Mouse (Mus musculus) limb, embryonic 14.5 days (tissue): ENCODE data around the gene Alk. TPM values are rescaled to one million over a fixed set of nuclear protein-coding genes. Genes with fewer than 3 reads are reported as not detected.
A peak's percentile ranks its signal among the peaks of the same experiment; 100 is the strongest.

Experiments
- ATAC-seq: fragments of 200-750 bp; cut with Nextera tagmentation; 2 replicates; pipeline ENCODE4 v1.8.0; 2017; ENCODE audit warnings: low read depth, moderate number of reproducible peaks, moderate TSS enrichment; ENCODE audit not compliant: low FRiP score
- DNase-seq: peaks from one replicate; pipeline ENCODE4 v3.0.0-alpha.2; 2015; ENCODE audit warnings: low spot score
- H3K27ac ChIP-seq: fragments of 300-500 bp; sonication (generic); replicated peaks from 2 replicates; pipeline ENCODE4 v1.5.1; 2014; ENCODE audit warnings: low read depth, mild to moderate bottlenecking, low read length, moderate library complexity, mixed read lengths
- H3K27me3 ChIP-seq: fragments of 300-500 bp; sonication (generic); 2 replicates; pipeline ENCODE4 v1.6.1; 2014; ENCODE audit warnings: low read length, mixed read lengths; ENCODE audit not compliant: control insufficient read depth, insufficient read depth
- H3K36me3 ChIP-seq: fragments of 300-500 bp; sonication (generic); 2 replicates; pipeline ENCODE4 v1.6.1; 2014; ENCODE audit warnings: mild to moderate bottlenecking, low read length, moderate library complexity, mixed read lengths; ENCODE audit not compliant: control insufficient read depth, insufficient read depth
- H3K4me1 ChIP-seq: fragments of 300-500 bp; sonication (generic); 2 replicates; pipeline ENCODE4 v1.6.1; 2014; ENCODE audit warnings: antibody characterized with exemption, low read length, mixed read lengths; ENCODE audit not compliant: control insufficient read depth, insufficient read depth
- H3K4me2 ChIP-seq: fragments of 300-500 bp; sonication (generic); replicated peaks from 2 replicates; pipeline ENCODE4 v1.6.1; 2014; ENCODE audit warnings: low read depth, mild to moderate bottlenecking, low read length, moderate library complexity; ENCODE audit not compliant: severe bottlenecking
- H3K4me3 ChIP-seq: fragments of 300-500 bp; sonication (generic); replicated peaks from 2 replicates; pipeline ENCODE4 v1.5.1; 2014; ENCODE audit warnings: low read length
- H3K9ac ChIP-seq: fragments of 300-500 bp; sonication (generic); 2 replicates; pipeline ENCODE4 v1.6.1; 2014; ENCODE audit warnings: mild to moderate bottlenecking, low read depth, low read length, moderate library complexity; ENCODE audit not compliant: severe bottlenecking
- H3K9me3 ChIP-seq: fragments of 300-500 bp; sonication (generic); 2 replicates; pipeline ENCODE4 v1.6.1; 2016; ENCODE audit warnings: low read length; ENCODE audit not compliant: control insufficient read depth
- POLR2A ChIP-seq: fragments of 200-500 bp; IDR thresholded peaks from 2 replicates; pipeline ENCODE4 v1.8.0; 2012; ENCODE audit warnings: inconsistent platforms, mild to moderate bottlenecking, moderate library complexity, borderline replicate concordance; ENCODE audit not compliant: insufficient read depth, insufficient read length; ENCODE audit errors: extremely low read depth
- WGBS: fragments of 180-500 bp; shearing (Covaris S2); extraction: QIAGEN DNeasy Blood & Tissue Kit; methylation state at CpG from one replicate; pipeline ENCODE4 v1.1.7; 2014; 5-methylcytosine and 5-hydroxymethylcytosine counted together
- polyA plus RNA-seq, 2 experiments: library from polyadenylated mRNA; depleted of rRNA in 1 of 2; stranded (reverse) in 1 of 2; unstranded in 1 of 2; fragments of >200 nt; fragmentation: Nextera tagmentation in 1 of 2; extraction: Ambion mirVana in 1 of 2; gene quantifications; 2 replicates each; pipeline versions ENCODE4 v1.2.1 to v1.2.3; 2012 to 2014

Alk gene
- polyA plus RNA-seq, 2 experiments, result 0.43 to 0.45 TPM

DNA sequence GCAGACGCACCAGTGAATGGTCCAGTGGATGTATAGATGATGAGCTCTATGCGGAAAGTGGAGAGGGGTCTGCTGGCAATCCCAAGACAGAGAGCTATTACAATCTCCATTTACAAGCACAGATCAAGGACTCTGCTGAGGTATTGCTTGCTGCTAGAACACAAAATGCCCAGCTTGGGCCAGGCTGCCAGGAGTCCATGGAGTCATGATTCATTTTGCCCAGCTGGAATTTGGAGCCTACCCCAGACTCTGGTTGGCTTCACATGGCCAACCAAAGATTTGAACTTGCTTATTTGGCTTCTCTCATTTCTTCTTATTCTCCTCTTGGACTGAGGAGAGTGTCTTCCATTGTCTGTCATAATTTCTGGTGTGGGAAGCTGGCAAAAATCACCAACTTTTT is 558.8 kb downstream of the Alk start:
- no peak for TF ChIP-seq POLR2A
- H3K4me2 ChIP-seq, result no peak overlapping the region
- no peaks in the 10 kb centered on the region for H3K9me3 ChIP-seq
- 96% methylated on average over 2 of the region's 2 CpGs for WGBS
- no peak for DNase-seq
- H3K4me3 ChIP-seq, result no peak overlapping the region
- H3K4me1 ChIP-seq, result no peaks in the 10 kb centered on the region; the same call in 1 of the 2 replicates
- H3K9ac ChIP-seq, result no peak overlapping the region
- H3K36me3 ChIP-seq, result no peaks in the 10 kb centered on the region
- no peak overlapping the region for H3K27ac ChIP-seq
- no peaks in the 10 kb centered on the region for H3K27me3 ChIP-seq
- no peak for ATAC-seq

DNA sequence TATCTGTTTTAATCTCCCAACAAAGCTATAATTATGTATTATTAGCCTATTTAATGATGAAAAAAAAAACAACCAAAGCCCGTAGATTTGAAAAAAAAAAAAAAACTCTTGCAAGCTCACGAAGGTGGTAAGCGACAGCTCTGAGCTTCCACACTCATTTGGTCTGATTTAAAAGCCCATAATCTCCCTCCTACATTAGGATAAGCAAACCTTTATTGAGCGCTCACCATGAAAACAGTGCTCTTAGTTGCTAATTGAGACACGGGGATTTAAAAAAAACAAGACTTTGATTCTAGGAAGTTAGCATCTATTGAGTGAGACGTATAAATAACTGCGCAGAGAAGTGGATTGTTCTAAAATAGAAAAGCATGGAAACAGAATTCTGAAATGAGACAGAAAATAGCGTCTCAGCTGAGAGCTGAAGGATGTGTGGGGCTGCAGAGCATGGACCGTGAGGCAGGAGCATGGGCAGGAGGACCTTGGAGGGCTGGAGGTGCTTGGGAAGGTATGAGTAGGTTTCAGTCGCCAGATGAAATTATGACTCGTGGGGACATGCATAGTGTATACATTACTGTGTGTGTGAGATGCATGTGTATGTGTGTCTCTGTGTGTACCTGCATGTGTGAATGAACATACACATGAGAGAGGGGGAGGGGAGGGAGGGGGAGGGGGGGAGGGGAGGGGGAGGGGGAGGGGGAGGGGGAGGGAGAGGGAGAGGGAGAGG is 560.6 kb downstream of the Alk start:
- Histone ChIP-seq H3K27me3 (no peaks in the 10 kb centered on the region), H3K9me3 (no peaks in the 10 kb centered on the region), H3K36me3 (no peaks in the 10 kb centered on the region), H3K27ac (no peak overlapping the region), H3K9ac (no peak overlapping the region), H3K4me1 (no peaks in the 10 kb centered on the region; the same call in 1 of the 2 replicates), H3K4me2 (no peak overlapping the region), H3K4me3 (no peak overlapping the region)
- TF ChIP-seq POLR2A, result no peak
- WGBS, result 60% methylated on average over 11 of the region's 11 CpGs
- DNase-seq, result no peak
- ATAC-seq, result no peak

DNA sequence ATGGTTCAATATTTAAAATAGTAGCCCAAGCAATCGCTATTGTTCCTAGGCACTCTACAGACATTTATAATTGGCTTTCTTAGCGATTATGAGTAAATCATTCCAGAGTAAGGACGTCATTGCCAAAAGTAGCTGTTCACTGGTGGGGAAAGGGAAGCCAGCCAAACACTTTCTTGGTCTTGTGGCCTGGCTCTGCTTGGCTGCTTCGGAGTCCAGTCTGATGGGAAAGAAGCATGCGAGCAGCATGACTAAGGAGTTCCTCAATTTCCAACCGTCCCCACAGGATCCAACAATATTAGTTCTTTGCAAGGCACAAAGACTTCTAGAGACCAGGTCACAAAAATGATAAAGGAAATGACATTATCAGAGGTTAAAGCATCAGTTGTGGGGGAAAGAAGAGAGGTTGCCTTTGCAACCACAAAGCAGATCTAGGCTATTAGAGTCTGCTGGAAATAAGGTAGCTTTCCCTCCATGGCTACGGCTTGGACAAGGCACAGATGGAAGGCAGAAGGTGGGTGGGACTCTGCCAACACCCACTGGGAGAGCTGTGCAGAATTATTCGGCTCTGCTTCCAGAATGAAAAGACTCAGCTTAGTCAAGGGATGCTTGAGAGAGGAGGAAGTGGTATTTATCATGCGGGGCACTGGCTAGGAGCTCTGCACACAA is 561.3 kb downstream of the Alk start:
- no peaks in the 10 kb centered on the region; the same call in 1 of the 2 replicates for H3K4me1 ChIP-seq
- H3K9ac ChIP-seq, result no peak overlapping the region
- no peak overlapping the region for H3K4me2 ChIP-seq
- H3K27ac ChIP-seq, result no peak overlapping the region
- no peaks in the 10 kb centered on the region for H3K27me3 ChIP-seq
- WGBS, result 54% methylated on average over 9 of the region's 9 CpGs
- no peaks in the 10 kb centered on the region for H3K36me3 ChIP-seq
- ATAC-seq (peak; percentile 30; the same call in 1 of the 2 replicates), DNase-seq (peak; percentile 78)
- no peak overlapping the region for H3K4me3 ChIP-seq
- no peaks in the 10 kb centered on the region for H3K9me3 ChIP-seq
- no peak for TF ChIP-seq POLR2A

DNA sequence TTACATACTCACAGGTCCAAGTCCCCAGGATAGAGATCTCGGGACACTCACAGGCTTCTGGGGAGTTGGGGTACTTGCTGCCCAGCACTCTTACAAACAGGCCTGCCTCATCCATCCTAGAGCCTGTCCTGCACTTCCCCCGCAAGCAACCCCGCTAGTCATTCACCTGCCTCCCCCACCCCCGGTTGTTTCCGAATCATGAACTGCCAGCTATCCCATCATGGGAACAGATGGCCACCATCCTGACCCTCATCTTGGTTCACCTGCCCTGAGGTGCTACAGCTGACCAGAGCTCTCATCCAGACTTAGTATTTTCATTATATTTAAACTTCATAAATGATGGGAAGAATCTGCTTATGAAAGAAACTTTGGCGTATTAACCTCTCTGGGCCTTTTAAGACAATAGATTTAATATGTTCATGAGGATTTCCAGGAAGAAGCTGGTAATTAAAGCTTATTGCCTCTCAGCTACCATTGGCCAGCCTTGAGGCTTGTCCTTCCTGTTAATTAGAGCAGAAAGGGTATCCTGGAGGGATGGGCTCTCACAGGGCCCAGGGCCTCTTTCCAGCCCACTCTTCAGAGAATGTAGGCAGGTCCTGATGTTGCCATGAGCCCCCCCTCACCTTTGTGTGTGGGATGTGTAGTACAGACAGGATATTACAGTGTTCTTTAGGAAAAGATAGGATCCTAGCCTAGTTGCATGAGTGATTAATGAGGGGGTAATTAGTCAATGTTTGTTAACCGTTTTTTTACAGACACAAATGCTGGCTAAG is 565.1 kb downstream of the Alk start:
- H3K4me3 ChIP-seq, result no peak overlapping the region
- WGBS, result 57% methylated on average over 7 of the region's 7 CpGs
- H3K27me3 ChIP-seq, result no peaks in the 10 kb centered on the region
- TF ChIP-seq POLR2A, result no peak
- no peak overlapping the region for H3K9ac ChIP-seq
- DNase-seq (no peak), ATAC-seq (no peak)
- no peaks in the 10 kb centered on the region; the same call in 1 of the 2 replicates for H3K4me1 ChIP-seq
- no peaks in the 10 kb centered on the region for H3K36me3 ChIP-seq
- no peaks in the 10 kb centered on the region for H3K9me3 ChIP-seq
- no peak overlapping the region for H3K4me2 ChIP-seq
- no peak overlapping the region for H3K27ac ChIP-seq

GRCm38 (mm10) chr17:72038371-72038770 is 566.1 kb downstream of the Alk start:
- H3K9me3 ChIP-seq, result no peaks in the 10 kb centered on the region
- no peak for DNase-seq
- H3K27me3 ChIP-seq, result no peaks in the 10 kb centered on the region
- no peak overlapping the region for H3K4me2 ChIP-seq
- H3K4me1 ChIP-seq, result no peaks in the 10 kb centered on the region; the same call in 1 of the 2 replicates
- no peak for TF ChIP-seq POLR2A
- no peak overlapping the region for H3K4me3 ChIP-seq
- no peak overlapping the region for H3K27ac ChIP-seq
- H3K36me3 ChIP-seq, result no peaks in the 10 kb centered on the region
- 80% methylated on average over 5 of the region's 5 CpGs for WGBS
- no peak overlapping the region for H3K9ac ChIP-seq
- no peak for ATAC-seq
